Mouse (Mus musculus): Measurements from ENCODE around the gene Inava. TPM values are rescaled to one million over a fixed set of nuclear protein-coding genes. Genes with fewer than 3 reads are reported as not detected.
A peak's percentile ranks its signal among the peaks of the same experiment; 100 is the strongest.

Inava gene
- polyA plus RNA-seq, 1 experiment from 2014 or later, result 13.3 TPM

DNA sequence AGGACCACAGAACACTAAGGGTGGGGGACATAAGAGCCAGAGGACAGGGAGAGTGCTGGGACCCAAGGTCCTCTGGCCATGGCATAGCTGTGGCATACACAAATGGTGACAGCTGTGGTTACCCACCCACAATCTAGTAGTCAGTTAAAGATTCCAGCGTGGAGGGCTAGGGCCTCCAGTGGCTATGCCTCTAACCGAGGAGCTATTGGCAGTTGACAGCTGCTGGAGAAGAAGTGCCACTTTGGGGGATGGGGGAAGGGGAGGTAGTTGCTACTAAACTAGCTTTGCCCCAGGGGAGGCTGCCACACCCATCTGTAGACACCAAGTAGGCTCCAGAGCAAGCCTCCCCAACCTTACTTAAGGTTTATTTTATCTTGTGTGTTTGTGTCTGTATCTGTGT lies 19.4 kb upstream of the Inava start:
- TF ChIP-seq CTCF (IDR thresholded peaks at IDR 0.05; ENCODE audit: low read depth), result no peak
- WGBS, result 18% methylated on average over 2 of the region's 2 CpGs

DNA sequence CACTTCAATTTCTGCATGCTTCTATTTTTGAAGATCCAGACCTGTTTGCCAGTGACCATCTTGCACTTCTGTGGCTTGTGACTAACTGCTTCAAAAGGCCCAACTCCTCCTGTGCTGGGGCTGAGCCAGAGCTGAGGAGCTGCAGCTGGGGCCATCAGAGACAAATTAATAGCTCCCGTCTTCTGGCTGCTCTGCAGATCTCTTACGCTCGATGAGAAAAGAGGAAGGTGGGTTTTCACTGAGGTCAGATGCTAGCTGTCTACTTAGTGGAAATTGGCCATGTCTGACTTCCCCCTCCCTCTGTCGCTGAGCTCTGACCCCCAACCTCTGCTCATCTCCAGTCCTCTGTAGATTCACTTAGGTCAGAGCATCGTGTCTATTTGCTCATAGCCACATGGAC lies 15.6 kb upstream of the Inava start:
- Histone ChIP-seq H3K27ac (no peak overlapping the region), H3K9me3 (replicated peaks; ENCODE audit: low read length) (no peaks in the 10 kb centered on the region), H3K9ac (ENCODE audit: low read depth, low read length) (no peak overlapping the region), H3K36me3 (ENCODE audit: insufficient read depth, low read length) (no peaks in the 10 kb centered on the region), H3K4me2 (ENCODE audit: low read length) (no peak overlapping the region), H3K4me3 (replicated peaks; ENCODE audit: low read depth, low read length) (no peak overlapping the region), H3K4me1 (replicated peaks; ENCODE audit: insufficient read depth, low read length) (no peaks in the 10 kb centered on the region), H3K27me3 (ENCODE audit: insufficient read depth, low read length) (no peaks in the 10 kb centered on the region)
- no peak for ATAC-seq (replicated peaks; ENCODE audit: low FRiP score, low read depth)
- no peak for TF ChIP-seq CTCF (IDR thresholded peaks at IDR 0.05; ENCODE audit: low read depth)
- 22% methylated on average over 5 of the region's 5 CpGs for WGBS
- no peak for DNase-seq (ENCODE audit: low spot score)

More for the DNA sequence above, 19.4 kb upstream of the Inava start:
- Histone ChIP-seq H3K9ac (ENCODE audit: low read depth, low read length) (no peak overlapping the region), H3K4me2 (ENCODE audit: low read length) (no peak overlapping the region), H3K4me3 (replicated peaks; ENCODE audit: low read depth, low read length) (no peak overlapping the region), H3K9me3 (replicated peaks; ENCODE audit: low read length) (no peaks in the 10 kb centered on the region), H3K27ac (no peak overlapping the region), H3K36me3 (ENCODE audit: insufficient read depth, low read length) (no peaks in the 10 kb centered on the region), H3K27me3 (ENCODE audit: insufficient read depth, low read length) (peaks cover 16% of the 10 kb centered on the region), H3K4me1 (replicated peaks; ENCODE audit: insufficient read depth, low read length) (no peaks in the 10 kb centered on the region)
- no peak for ATAC-seq (replicated peaks; ENCODE audit: low FRiP score, low read depth)
- DNase-seq (ENCODE audit: low spot score), result no peak

- ATAC-seq (replicated peaks; ENCODE audit: low FRiP score, low read depth) (no peak), DNase-seq (ENCODE audit: low spot score) (no peak)
- Histone ChIP-seq H3K27ac (no peak overlapping the region), H3K27me3 (ENCODE audit: insufficient read depth, low read length) (no peaks in the 10 kb centered on the region), H3K4me3 (replicated peaks; ENCODE audit: low read depth, low read length) (no peak overlapping the region), H3K9ac (ENCODE audit: low read depth, low read length) (no peak overlapping the region), H3K4me2 (ENCODE audit: low read length) (no peak overlapping the region), H3K36me3 (ENCODE audit: insufficient read depth, low read length) (no peaks in the 10 kb centered on the region), H3K9me3 (replicated peaks; ENCODE audit: low read length) (no peaks in the 10 kb centered on the region), H3K4me1 (replicated peaks; ENCODE audit: insufficient read depth, low read length) (no peaks in the 10 kb centered on the region)
- TF ChIP-seq CTCF (IDR thresholded peaks at IDR 0.05; ENCODE audit: low read depth), result no peak
- 86% methylated on average over 5 of the region's 5 CpGs for WGBS
Observed at GRCm38 (mm10) chr1:136247393-136247792, 13.3 kb upstream of the Inava start.

- no peak overlapping the region for H3K9ac ChIP-seq (ENCODE audit: low read depth, low read length)
- no peak overlapping the region for H3K27ac ChIP-seq
- DNase-seq (ENCODE audit: low spot score) (no peak), ATAC-seq (replicated peaks; ENCODE audit: low FRiP score, low read depth) (no peak)
- H3K4me1 ChIP-seq (replicated peaks; ENCODE audit: insufficient read depth, low read length), result no peaks in the 10 kb centered on the region
- no peaks in the 10 kb centered on the region for H3K27me3 ChIP-seq (ENCODE audit: insufficient read depth, low read length)
- no peaks in the 10 kb centered on the region for H3K9me3 ChIP-seq (replicated peaks; ENCODE audit: low read length)
- H3K4me3 ChIP-seq (replicated peaks; ENCODE audit: low read depth, low read length), result no peak overlapping the region
- H3K36me3 ChIP-seq (ENCODE audit: insufficient read depth, low read length), result no peaks in the 10 kb centered on the region
- H3K4me2 ChIP-seq (ENCODE audit: low read length), result no peak overlapping the region
- WGBS, result 80% methylated on average over 5 of the region's 5 CpGs
- no peak for TF ChIP-seq CTCF (IDR thresholded peaks at IDR 0.05; ENCODE audit: low read depth)
Observed at GRCm38 (mm10) chr1:136244469-136244868, 10.4 kb upstream of the Inava start.

GRCm38 (mm10) chr1:136241801-136242200 lies 7.7 kb upstream of the Inava start:
- no peak for TF ChIP-seq CTCF (IDR thresholded peaks at IDR 0.05; ENCODE audit: low read depth)
- ATAC-seq (replicated peaks; ENCODE audit: low FRiP score, low read depth), result no peak
- DNase-seq (ENCODE audit: low spot score), result no peak
- no peaks in the 10 kb centered on the region for H3K9me3 ChIP-seq (replicated peaks; ENCODE audit: low read length)
- no peak overlapping the region for H3K27ac ChIP-seq
- H3K9ac ChIP-seq (ENCODE audit: low read depth, low read length), result no peak overlapping the region
- no peaks in the 10 kb centered on the region for H3K36me3 ChIP-seq (ENCODE audit: insufficient read depth, low read length)
- no peaks in the 10 kb centered on the region for H3K4me1 ChIP-seq (replicated peaks; ENCODE audit: insufficient read depth, low read length)
- H3K27me3 ChIP-seq (ENCODE audit: insufficient read depth, low read length), result no peaks in the 10 kb centered on the region
- H3K4me3 ChIP-seq (replicated peaks; ENCODE audit: low read depth, low read length), result no peak overlapping the region
- WGBS, result 90% methylated on average over 7 of the region's 7 CpGs
- no peak overlapping the region for H3K4me2 ChIP-seq (ENCODE audit: low read length)

GRCm38 (mm10) chr1:136238495-136238894 lies 4.4 kb upstream of the Inava start:
- no peaks in the 10 kb centered on the region for H3K27me3 ChIP-seq (ENCODE audit: insufficient read depth, low read length)

GRCm38 (mm10) chr1:136234595-136235092 lies 580 bp upstream of the Inava start:
- Histone ChIP-seq H3K4me2 (ENCODE audit: low read length) (peak overlapping the region; percentile 82), H3K9ac (ENCODE audit: low read depth, low read length) (peak overlapping the region; percentile 27; the same call in 1 of the 2 replicates), H3K4me3 (replicated peaks; ENCODE audit: low read depth, low read length) (peak overlapping the region; percentile 54), H3K4me1 (replicated peaks; ENCODE audit: insufficient read depth, low read length) (peaks cover 11% of the 10 kb centered on the region; the same call in 1 of the 2 replicates), H3K9me3 (replicated peaks; ENCODE audit: low read length) (no peaks in the 10 kb centered on the region), H3K36me3 (ENCODE audit: insufficient read depth, low read length) (no peaks in the 10 kb centered on the region), H3K27me3 (ENCODE audit: insufficient read depth, low read length) (no peaks in the 10 kb centered on the region), H3K27ac (no peak overlapping the region; the same call in 1 of the 2 replicates)
- peak; percentile 65 for TF ChIP-seq CTCF (IDR thresholded peaks at IDR 0.05; ENCODE audit: low read depth)
- no peak for ATAC-seq (replicated peaks; ENCODE audit: low FRiP score, low read depth)
- WGBS, result 5% methylated on average over 9 of the region's 9 CpGs
- no peak for DNase-seq (ENCODE audit: low spot score)

More at GRCm38 (mm10) chr1:136238495-136238894, 4.4 kb upstream of the Inava start:
- Histone ChIP-seq H3K9ac (ENCODE audit: low read depth, low read length) (no peak overlapping the region), H3K9me3 (replicated peaks; ENCODE audit: low read length) (no peaks in the 10 kb centered on the region), H3K4me1 (replicated peaks; ENCODE audit: insufficient read depth, low read length) (no peaks in the 10 kb centered on the region), H3K4me3 (replicated peaks; ENCODE audit: low read depth, low read length) (no peak overlapping the region), H3K27ac (no peak overlapping the region), H3K4me2 (ENCODE audit: low read length) (no peak overlapping the region), H3K36me3 (ENCODE audit: insufficient read depth, low read length) (no peaks in the 10 kb centered on the region)
- no peak for TF ChIP-seq CTCF (IDR thresholded peaks at IDR 0.05; ENCODE audit: low read depth)
- DNase-seq (ENCODE audit: low spot score), result no peak
- 91% methylated on average over 4 of the region's 4 CpGs for WGBS
- no peak for ATAC-seq (replicated peaks; ENCODE audit: low FRiP score, low read depth)

Data from kidney, postnatal 0 days (tissue).